10 mouse cellular contexts compared by ENCODE assay signal in genomic region chr15:80097999-80098461, GRCm38 (mm10). TPM values are rescaled to one million over a fixed set of nuclear protein-coding genes. Genes with fewer than 3 reads are reported as not detected.
DNase-seq lines count a peak whose midpoint lies in the region; ATAC-seq and TF ChIP-seq lines count a peak whose summit lies in the region.
"Had no signal": no experiment of that assay in that cellular context is flagged by ENCODE, and none has a peak within 500 bp of the region (broad histone marks: within the 10 kb centered on the region; RNA-seq: fewer than 3 reads in every experiment).

No protein-coding gene starts in this region.

- H3K79me2 ChIP-seq in myocyte (ENCODE audit: control insufficient read depth, insufficient read depth), result no peaks in the 10 kb centered on the region

- WGBS in heart, embryonic 16.5 days, result 18% methylated on average over 8 of the region's 8 CpGs
- 32% methylated on average over 8 of the region's 8 CpGs for WGBS in limb, embryonic 13.5 days

- no peak for TF ChIP-seq POLR2A in myocyte (IDR thresholded peaks at IDR 0.05; ENCODE audit: insufficient read length, low read depth)

- ATAC-seq in heart, embryonic 16.5 days (replicated peaks; ENCODE audit: extremely low read depth, insufficient read depth, low FRiP score), result no peak
- no peak for ATAC-seq in limb, embryonic 13.5 days (ENCODE audit: low FRiP score, low read depth)

- H3K27me3 ChIP-seq in heart, embryonic 16.5 days (ENCODE audit: control insufficient read depth, insufficient read depth, low read length), result no peaks in the 10 kb centered on the region
- peaks cover 50% of the 10 kb centered on the region for H3K27me3 ChIP-seq in limb, embryonic 13.5 days
- H3K27me3 ChIP-seq in myocyte (ENCODE audit: control insufficient read depth, insufficient read depth, insufficient read length), result no peaks in the 10 kb centered on the region
- H3K27me3 ChIP-seq: Patski had no signal

- H3K4me1 ChIP-seq in heart, embryonic 16.5 days (ENCODE audit: control insufficient read depth, insufficient read depth, low read length), result peaks cover 28% of the 10 kb centered on the region
- H3K4me1 ChIP-seq in limb, embryonic 13.5 days, result peaks cover 20% of the 10 kb centered on the region

- H3K4me2 ChIP-seq in heart, embryonic 16.5 days (ENCODE audit: low read depth, low read length), result peak overlapping the region; percentile 27
- H3K4me2 ChIP-seq in limb, embryonic 13.5 days (replicated peaks), result 0 out of 2 replicates have a peak overlapping the region, but pooled peaks have one; percentile 42
- H3K4me2 ChIP-seq in myocyte (ENCODE audit: low read depth), result peak overlapping the region; percentile 63

- H3K27ac ChIP-seq in heart, embryonic 16.5 days (ENCODE audit: low read length), result peak overlapping the region; percentile 21; the same call in 1 of the 2 replicates
- no peak overlapping the region for H3K27ac ChIP-seq in limb, embryonic 13.5 days
- H3K27ac ChIP-seq: kidney, embryonic 15.5 days had no signal

- H3K36me3 ChIP-seq in heart, embryonic 16.5 days (ENCODE audit: control insufficient read depth, insufficient read depth), result no peaks in the 10 kb centered on the region
- H3K36me3 ChIP-seq in limb, embryonic 13.5 days, result no peaks in the 10 kb centered on the region
- no peaks in the 10 kb centered on the region for H3K36me3 ChIP-seq in myocyte (ENCODE audit: control insufficient read depth, insufficient read depth)
- H3K36me3 ChIP-seq: kidney, embryonic 15.5 days had no signal

- no peaks in the 10 kb centered on the region for H3K9me3 ChIP-seq in heart, embryonic 16.5 days (replicated peaks; ENCODE audit: control insufficient read depth, low read length)
- H3K9me3 ChIP-seq in limb, embryonic 13.5 days, result no peaks in the 10 kb centered on the region
- H3K9me3 ChIP-seq: kidney, embryonic 15.5 days had no signal

- H3ac ChIP-seq in myocyte (ENCODE audit: control insufficient read depth, insufficient read length), result no peak overlapping the region

- H3K9ac ChIP-seq in heart, embryonic 16.5 days (ENCODE audit: low read length), result peak overlapping the region; percentile 26; the same call in 1 of the 2 replicates
- H3K9ac ChIP-seq in limb, embryonic 13.5 days, result no peak overlapping the region
- H3K9ac ChIP-seq: kidney, embryonic 15.5 days had no signal

- DNase-seq in heart, adult 11 months, result no peak
- peak; percentile 77 for DNase-seq in c-Kit-negative CD71-positive TER-119-positive erythroid progenitor cells, embryonic 14.5 days (ENCODE audit: low read depth, low spot score)
- no peak for DNase-seq in urinary bladder, postnatal 4 days (ENCODE audit: low spot score in 2 of 2)
- no peak for DNase-seq in adrenal gland, adult 2 months
- DNase-seq in gastrocnemius, postnatal 14 days, result no peak

- intact Hi-C loops in gastrocnemius, postnatal 14 days (cut with DNase I; ENCODE audit: low total_unique reads), result no loop called here

- H3K4me3 ChIP-seq in heart, embryonic 16.5 days (ENCODE audit: low read length), result 0 out of 2 replicates have a peak overlapping the region, but pooled peaks have one; percentile 1
- no peak overlapping the region for H3K4me3 ChIP-seq in limb, embryonic 13.5 days
- no peak overlapping the region for H3K4me3 ChIP-seq in myocyte
- H3K4me3 ChIP-seq: kidney, embryonic 15.5 days had no signal

TF ChIP-seq in myocyte, 11 proteins besides CTCF, POLR2A, EP300 and RAD21:
- TF ChIP-seq SRF (IDR thresholded peaks at IDR 0.05; ENCODE audit: control insufficient read depth, insufficient read length, low read depth), result no peak
- TF ChIP-seq REST (IDR thresholded peaks at IDR 0.05; ENCODE audit: insufficient read depth, insufficient read length), result no peak
- TF ChIP-seq E2F4 (IDR thresholded peaks at IDR 0.05; ENCODE audit: insufficient read depth), result no peak
- TF ChIP-seq TCF3 (IDR thresholded peaks at IDR 0.05; ENCODE audit: insufficient read length, low read depth), result no peak
- TF ChIP-seq POLR2AphosphoS2 (IDR thresholded peaks at IDR 0.05; ENCODE audit: insufficient read length, low read depth), result no peak
- TF ChIP-seq MAX (IDR thresholded peaks at IDR 0.05; ENCODE audit: low read depth), result no peak
- TF ChIP-seq MYOD1 (IDR thresholded peaks at IDR 0.05; ENCODE audit: control insufficient read depth in 1 of 3, insufficient read length in 2 of 3, low read depth in 2 of 3), result no peak
- no peak for TF ChIP-seq CEBPB (IDR thresholded peaks at IDR 0.05; ENCODE audit: insufficient read depth, poor library complexity, severe bottlenecking)
- no peak for TF ChIP-seq TCF12 (IDR thresholded peaks at IDR 0.05; ENCODE audit: insufficient read depth, poor library complexity, severe bottlenecking)
- no peak for TF ChIP-seq USF1 (IDR thresholded peaks at IDR 0.05; ENCODE audit: low read depth)
- no peak for TF ChIP-seq MYOG (IDR thresholded peaks at IDR 0.05; ENCODE audit: control insufficient read depth in 1 of 3, insufficient read depth in 1 of 3, insufficient read length in 2 of 3, low read depth in 2 of 3)

RNA-seq across cellular contexts. Expression of gene Rpl3, which starts 6.4 kb away (rescaled TPM):
- 606 and 610 TPM in 2 replicates for polyA plus RNA-seq in heart, embryonic 16.5 days (2015; fragmentation: Nextera tagmentation; extraction: Ambion mirVana)
- polyA plus RNA-seq in limb, embryonic 13.5 days (2015; fragmentation: Nextera tagmentation; extraction: Ambion mirVana), result 1,057 and 1,068 TPM in 2 replicates
- polyA plus RNA-seq in myocyte (2012; fragmentation: generic; extraction: Trizol), result 1,089 TPM
- 100 to 1,000 TPM; 376 to 618 TPM for total RNA-seq in adrenal gland, adult 2 months (2021)
- 500 and 520 TPM in 2 replicates for polyA plus RNA-seq in adrenal gland, adult 2 months (2012; rRNA removed)
- 100 to 1,000 TPM; 129 to 167 TPM for total RNA-seq in gastrocnemius, postnatal 14 days (2021)

RNA-seq across cellular contexts. Expression of gene Syngr1, which starts 6.9 kb away (rescaled TPM):
- polyA plus RNA-seq in heart, embryonic 16.5 days (2015; fragmentation: Nextera tagmentation; extraction: Ambion mirVana), result 55.4 and 61.2 TPM in 2 replicates
- polyA plus RNA-seq in limb, embryonic 13.5 days (2015; fragmentation: Nextera tagmentation; extraction: Ambion mirVana), result 5.5 and 5.6 TPM in 2 replicates
- 54.7 TPM for polyA plus RNA-seq in myocyte (2012; fragmentation: generic; extraction: Trizol)
- 10 to 100 TPM; 24.4 to 47.8 TPM for total RNA-seq in adrenal gland, adult 2 months (2021)
- polyA plus RNA-seq in adrenal gland, adult 2 months (2012; rRNA removed), result 86.9 and 119 TPM in 2 replicates
- total RNA-seq in gastrocnemius, postnatal 14 days (2021), result 10 to 100 TPM; 16.6 to 20.1 TPM

RNA-seq across cellular contexts. Expression of gene Tab1, which starts 34.9 kb away (rescaled TPM):
- polyA plus RNA-seq in heart, embryonic 16.5 days (2015; fragmentation: Nextera tagmentation; extraction: Ambion mirVana), result 29.9 and 33.4 TPM in 2 replicates
- 45.6 and 45.8 TPM in 2 replicates for polyA plus RNA-seq in limb, embryonic 13.5 days (2015; fragmentation: Nextera tagmentation; extraction: Ambion mirVana)
- 33.3 TPM for polyA plus RNA-seq in myocyte (2012; fragmentation: generic; extraction: Trizol)
- total RNA-seq in adrenal gland, adult 2 months (2021), result 10 to 100 TPM; 11.4 to 23.2 TPM
- polyA plus RNA-seq in adrenal gland, adult 2 months (2012; rRNA removed), result 19.6 and 23.4 TPM in 2 replicates
- 10 to 100 TPM; 13.1 to 15.1 TPM for total RNA-seq in gastrocnemius, postnatal 14 days (2021)
